ENCODE assay signal across 24 mouse cellular contexts in the genomic region with DNA sequence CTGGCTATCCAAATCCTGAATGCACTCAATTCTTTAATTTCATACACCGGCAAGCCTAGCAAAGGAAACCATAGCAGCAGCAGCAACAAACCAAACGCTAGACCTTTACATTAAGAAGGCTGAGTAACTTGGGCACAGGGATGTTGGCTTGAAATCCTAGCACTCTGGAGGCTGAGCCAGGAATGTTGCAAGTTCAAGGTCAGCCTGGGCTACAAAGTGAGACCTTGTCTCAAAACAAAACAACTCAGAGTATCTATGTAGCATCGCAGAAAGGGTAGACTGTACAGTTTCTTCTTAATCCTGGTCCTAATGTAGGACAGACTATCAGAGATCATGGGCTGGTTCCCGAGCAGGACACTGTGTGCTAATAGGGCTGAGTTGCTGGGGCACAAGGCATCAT. TPM values are rescaled to one million over a fixed set of nuclear protein-coding genes. Genes with fewer than 3 reads are reported as not detected.
DNase-seq lines count a peak whose midpoint lies in the region; ATAC-seq and TF ChIP-seq lines count a peak whose summit lies in the region.
"Had no signal": no experiment of that assay in that cellular context is flagged by ENCODE, and none has a peak within 500 bp of the region (broad histone marks: within the 10 kb centered on the region; RNA-seq: fewer than 3 reads in every experiment).

No protein-coding gene starts in this region.

- peak overlapping the region; percentile 42 for H3K9ac ChIP-seq in liver, embryonic 12.5 days
- no peak overlapping the region for H3K9ac ChIP-seq in stomach, postnatal 0 days (ENCODE audit: low read length)
- H3K9ac ChIP-seq: embryonic facial prominence, embryonic 12.5 days; embryonic facial prominence, embryonic 15.5 days; forebrain, postnatal 0 days; hindbrain, embryonic 12.5 days; hindbrain, embryonic 15.5 days had no signal

- H3K4me1 ChIP-seq in liver, embryonic 12.5 days: peaks cover 92% of the 10 kb centered on the region
- H3K4me1 ChIP-seq in stomach, postnatal 0 days (replicated peaks; ENCODE audit: control insufficient read depth, insufficient read depth): no peaks in the 10 kb centered on the region; the same call in 1 of the 2 replicates
- H3K4me1 ChIP-seq in thymus, adult 2 months (replicated peaks; ENCODE audit: control insufficient read depth, insufficient read depth, low read length): peaks cover 22% of the 10 kb centered on the region

- no peak for TF ChIP-seq EP300 in stomach, postnatal 0 days (optimal IDR thresholded peaks at IDR 0.05)

- no peaks in the 10 kb centered on the region for H3K36me3 ChIP-seq in liver, embryonic 12.5 days
- H3K36me3 ChIP-seq in stomach, postnatal 0 days (ENCODE audit: control insufficient read depth, insufficient read depth, low read length): no peaks in the 10 kb centered on the region
- no peaks in the 10 kb centered on the region for H3K36me3 ChIP-seq in thymus, adult 2 months (ENCODE audit: control insufficient read depth, insufficient read depth, low read length)
- H3K36me3 ChIP-seq: embryonic facial prominence, embryonic 12.5 days; embryonic facial prominence, embryonic 15.5 days; hindbrain, embryonic 15.5 days had no signal

- WGBS in liver, embryonic 12.5 days (ENCODE audit: insufficient replicate concordance): 63% methylated on average over 4 of the region's 4 CpGs
- WGBS in stomach, postnatal 0 days: 84% methylated on average over 4 of the region's 4 CpGs
- 99% methylated on average over 4 of the region's 4 CpGs for WGBS in thymus, adult 2 months

- TF ChIP-seq POLR2A in thymus, adult 2 months (IDR thresholded peaks at IDR 0.05; ENCODE audit: control insufficient read depth, extremely low read depth, insufficient read depth, low read length, poor library complexity): no peak

- 0 out of 2 replicates have a peak overlapping the region, but pooled peaks have one; percentile 6 for H3K4me3 ChIP-seq in liver, embryonic 12.5 days
- no peak overlapping the region for H3K4me3 ChIP-seq in stomach, postnatal 0 days (ENCODE audit: low read depth, low read length)
- no peak overlapping the region for H3K4me3 ChIP-seq in thymus, adult 2 months (ENCODE audit: control insufficient read depth, insufficient read depth, low read length)
- H3K4me3 ChIP-seq: embryonic facial prominence, embryonic 12.5 days; embryonic facial prominence, embryonic 15.5 days; gastrocnemius, adult 2 months; heart, adult 2 months; hindbrain, embryonic 12.5 days; hindbrain, embryonic 15.5 days had no signal

- H3K4me2 ChIP-seq in liver, embryonic 12.5 days: peak overlapping the region; percentile 61
- H3K4me2 ChIP-seq in stomach, postnatal 0 days (replicated peaks; ENCODE audit: low read depth): no peak overlapping the region
- H3K4me2 ChIP-seq: embryonic facial prominence, embryonic 12.5 days; embryonic facial prominence, embryonic 15.5 days; heart, embryonic 11.5 days; hindbrain, embryonic 12.5 days; hindbrain, embryonic 15.5 days had no signal

- TF ChIP-seq CTCF in stomach, postnatal 0 days (IDR thresholded peaks at IDR 0.05; ENCODE audit: low read depth): no peak
- no peak for TF ChIP-seq CTCF in thymus, adult 2 months (IDR thresholded peaks at IDR 0.05; ENCODE audit: borderline replicate concordance, control insufficient read depth, extremely low read depth, insufficient read depth, low read length, poor library complexity)

- no peaks in the 10 kb centered on the region for H3K27me3 ChIP-seq in liver, embryonic 12.5 days (replicated peaks)
- H3K27me3 ChIP-seq in stomach, postnatal 0 days (ENCODE audit: control insufficient read depth, insufficient read depth, low read length): no peaks in the 10 kb centered on the region
- no peaks in the 10 kb centered on the region for H3K27me3 ChIP-seq in thymus, adult 2 months (ENCODE audit: control insufficient read depth, insufficient read depth, low read length)
- H3K27me3 ChIP-seq: embryonic facial prominence, embryonic 12.5 days; embryonic facial prominence, embryonic 15.5 days; hindbrain, embryonic 12.5 days; hindbrain, embryonic 15.5 days had no signal

- H3K27ac ChIP-seq in liver, embryonic 12.5 days: peak overlapping the region; percentile 79
- no peak overlapping the region for H3K27ac ChIP-seq in stomach, postnatal 0 days (replicated peaks)
- no peak overlapping the region for H3K27ac ChIP-seq in thymus, adult 2 months (ENCODE audit: control insufficient read depth, insufficient read depth, low read length)
- H3K27ac ChIP-seq: embryonic facial prominence, embryonic 12.5 days; embryonic facial prominence, embryonic 15.5 days; gastrocnemius, adult 2 months; heart, adult 2 months; hindbrain, embryonic 12.5 days; hindbrain, embryonic 15.5 days had no signal

- peak; percentile 26 for DNase-seq in adrenal gland, adult 2 months
- DNase-seq in adrenal gland, adult 18-20 months (ENCODE audit: low spot score in 2 of 2): no peak
- DNase-seq in liver: no peak
- DNase-seq in stomach, postnatal 0 days (ENCODE audit: low spot score): peak; percentile 4
- DNase-seq in yolk sac, embryonic 10.5 days (ENCODE audit: low spot score): no peak
- DNase-seq in thymus, adult 2 months: no peak
- DNase-seq in right cerebral cortex, postnatal 14 days: no peak
- DNase-seq: adrenal gland, postnatal 14 days; cerebellum, adult 11 months; cerebellum, adult 2 months; cerebellum, adult 9-11 months; cerebellum, postnatal 25 days; forebrain, postnatal 0 days; gastrocnemius, adult 2 months; gastrocnemius, postnatal 14 days; heart, adult 2 months had no signal

- no peak for ATAC-seq in liver, embryonic 12.5 days
- ATAC-seq in stomach, postnatal 0 days (ENCODE audit: low FRiP score, low TSS enrichment): no peak
- ATAC-seq: activated CD4-positive, CD25-positive, alpha-beta regulatory T cell, adult 4 months; forebrain, embryonic 14.5 days; forebrain, postnatal 0 days had no signal

- H3K9me3 ChIP-seq in liver, embryonic 12.5 days (replicated peaks): no peaks in the 10 kb centered on the region
- no peaks in the 10 kb centered on the region for H3K9me3 ChIP-seq in stomach, postnatal 0 days (ENCODE audit: control insufficient read depth, low read length)
- H3K9me3 ChIP-seq: embryonic facial prominence, embryonic 12.5 days; embryonic facial prominence, embryonic 15.5 days; hindbrain, embryonic 12.5 days; hindbrain, embryonic 15.5 days had no signal

RNA-seq across cellular contexts. Expression of a gene that starts 43.4 kb away (rescaled TPM):
- 10 to 100 TPM; 14.6 to 26.8 TPM for total RNA-seq in adrenal gland, adult 2 months (2021)
- polyA plus RNA-seq in adrenal gland, adult 2 months (2012; rRNA removed): 11.0 and 12.5 TPM in 2 replicates
- total RNA-seq in adrenal gland, adult 18-20 months (2021): 10 to 100 TPM; 18.6 to 22.4 TPM
- polyA plus RNA-seq in liver, embryonic 12.5 days (2016; fragmentation: Nextera tagmentation; extraction: Ambion mirVana): 0.17 and 0.26 TPM in 2 replicates
- polyA plus RNA-seq in stomach, postnatal 0 days (2015; fragmentation: Nextera tagmentation; extraction: Ambion mirVana): 0.76 and 0.81 TPM in 2 replicates
- polyA plus RNA-seq in thymus, adult 2 months (2012; rRNA removed): 1.1 and 1.3 TPM in 2 replicates

Comparison
In these comparisons a context has a peak if more than half of its experiments do, and no peak if none do; other contexts are left out.
1. DNase-seq: peak in adrenal gland, adult 2 months (single experiment) and stomach, postnatal 0 days (single experiment); none in adrenal gland, adult 18-20 months (0 of 2), liver (single experiment), yolk sac, embryonic 10.5 days (single experiment), thymus, adult 2 months (single experiment) and right cerebral cortex, postnatal 14 days (single experiment).